Mouse (Mus musculus): ENCODE data around the gene Hist1h2ak.

The Hist1h2ak gene

GRCm38 (mm10) chr13:21721107-21721756, 32.4 kb downstream of the Hist1h2ak start:
- peak; percentile 57 for DNase-seq (ENCODE audit: inconsistent ontology term)

- DNase-seq (ENCODE audit: inconsistent ontology term): peak; percentile 11
Measured at GRCm38 (mm10) chr13:21718381-21719080, 35.1 kb downstream of the Hist1h2ak start.

- peak; percentile 92 for DNase-seq (ENCODE audit: inconsistent ontology term)
Measured at GRCm38 (mm10) chr13:21717397-21718357, 36.0 kb downstream of the Hist1h2ak start, which contains the start of gene Hist1h3h. TSS of gene Hist1h3h (plus strand) at chr13:21717659.

GRCm38 (mm10) chr13:21716540-21717391, 36.9 kb downstream of the Hist1h2ak start:
- peak; percentile 61 for DNase-seq (ENCODE audit: inconsistent ontology term)

- DNase-seq (ENCODE audit: inconsistent ontology term): peak; percentile 95
Measured at GRCm38 (mm10) chr13:21715864-21716539, 37.6 kb downstream of the Hist1h2ak start, which contains the start of the genes Hist1h2bl and Hist1h2ai. TSS of gene Hist1h2bl (minus strand) at chr13:21716143. TSS of gene Hist1h2ai (plus strand) at chr13:21716422.

GRCm38 (mm10) chr13:21715131-21715863, 38.3 kb downstream of the Hist1h2ak start:
- peak; percentile 56 for DNase-seq (ENCODE audit: inconsistent ontology term)

GRCm38 (mm10) chr13:21714725-21715124, 38.9 kb downstream of the Hist1h2ak start:
- peak; percentile 54 for DNase-seq (ENCODE audit: inconsistent ontology term)

- no peak for DNase-seq (ENCODE audit: inconsistent ontology term)
Measured at GRCm38 (mm10) chr13:21711698-21712097, 41.9 kb downstream of the Hist1h2ak start.

- peak; percentile 85 for DNase-seq (ENCODE audit: inconsistent ontology term)
Measured at GRCm38 (mm10) chr13:21710821-21711525, 42.7 kb downstream of the Hist1h2ak start.

GRCm38 (mm10) chr13:21710031-21710711, 43.5 kb downstream of the Hist1h2ak start:
- DNase-seq (ENCODE audit: inconsistent ontology term): peak; percentile 89

GRCm38 (mm10) chr13:21706669-21707068, 47.0 kb downstream of the Hist1h2ak start:
- DNase-seq (ENCODE audit: inconsistent ontology term): no peak

Measured in Muller cell, postnatal 12 days (primary cell).